Mouse (Mus musculus) E14TG2a.4 (cell line): ENCODE data around the gene Mrpl27.

Source experiments
- CTCF ChIP-seq: conservative IDR thresholded peaks from 2 replicates; pipeline ENCODE4 v1.5.1; 2014; ENCODE audit warnings: low read length
- NANOG ChIP-seq: IDR thresholded peaks from 2 replicates; pipeline ENCODE4 v1.6.1; 2014; ENCODE audit warnings: borderline replicate concordance, low read length, mixed read lengths
- POU5F1 ChIP-seq: IDR thresholded peaks from 2 replicates; pipeline ENCODE4 v1.6.1; 2014; ENCODE audit warnings: low read length, borderline replicate concordance

- TF ChIP-seq CTCF = peak; percentile 77
- TF ChIP-seq POU5F1 = no peak
- TF ChIP-seq NANOG = no peak
Observed at GRCm38 (mm10) chr11:94629199-94629883, 24.2 kb upstream of the Mrpl27 start, which contains the start of gene Lrrc59.
